Mouse (Mus musculus) cerebellum, adult 11 months (tissue): ENCODE measurements around the gene Gm17689.

Source experiments
- DNase-seq: peaks from one replicate; pipeline ENCODE4 v3.0.0; 2022

Gene Gm17689

GRCm38 (mm10) chr9:36582535-36582934, at the start of gene Gm17689:
Gm17689 (minus strand) TSS chr9:36582635.
- DNase-seq, result no peak

- DNase-seq, result no peak
Measured at GRCm38 (mm10) chr9:36541863-36542262, 40.6 kb downstream of the Gm17689 start, which contains the start of gene Gm5615. Gm5615 (minus strand) TSS chr9:36541963.
